Mouse (Mus musculus) brain, embryonic 14.5 days (tissue): ENCODE measurements around the gene Smarcal1.

Experiments
- CTCF ChIP-seq: fragments of 200-500 bp; IDR thresholded peaks from 2 replicates; pipeline ENCODE4 v1.5.1; 2012; ENCODE audit warnings: inconsistent platforms, mild to moderate bottlenecking, moderate library complexity, borderline replicate concordance; ENCODE audit not compliant: insufficient read depth, insufficient read length; ENCODE audit errors: extremely low read depth
- POLR2A ChIP-seq: fragments of 200-500 bp; IDR thresholded peaks from 2 replicates; pipeline ENCODE4 v1.6.1; 2012; ENCODE audit warnings: mild to moderate bottlenecking, inconsistent platforms, borderline replicate concordance; ENCODE audit not compliant: poor library complexity, insufficient read depth, insufficient read length, severe bottlenecking; ENCODE audit errors: extremely low read depth

- TF ChIP-seq POLR2A (no peak), CTCF (no peak)
Observed at GRCm38 (mm10) chr1:72574608-72575007, 8.4 kb upstream of the Smarcal1 start.
